Mouse (Mus musculus) frontal cortex, postnatal 10 days (tissue): ENCODE measurements around the gene Cacna1a.

Experiments
- DNase-seq, 2 experiments: peaks; one replicate each; pipeline ENCODE4 v3.0.0; 2022; ENCODE audit warnings: low spot score in 2 of 2, mixed read lengths in 1 of 2

The Cacna1a gene

DNA sequence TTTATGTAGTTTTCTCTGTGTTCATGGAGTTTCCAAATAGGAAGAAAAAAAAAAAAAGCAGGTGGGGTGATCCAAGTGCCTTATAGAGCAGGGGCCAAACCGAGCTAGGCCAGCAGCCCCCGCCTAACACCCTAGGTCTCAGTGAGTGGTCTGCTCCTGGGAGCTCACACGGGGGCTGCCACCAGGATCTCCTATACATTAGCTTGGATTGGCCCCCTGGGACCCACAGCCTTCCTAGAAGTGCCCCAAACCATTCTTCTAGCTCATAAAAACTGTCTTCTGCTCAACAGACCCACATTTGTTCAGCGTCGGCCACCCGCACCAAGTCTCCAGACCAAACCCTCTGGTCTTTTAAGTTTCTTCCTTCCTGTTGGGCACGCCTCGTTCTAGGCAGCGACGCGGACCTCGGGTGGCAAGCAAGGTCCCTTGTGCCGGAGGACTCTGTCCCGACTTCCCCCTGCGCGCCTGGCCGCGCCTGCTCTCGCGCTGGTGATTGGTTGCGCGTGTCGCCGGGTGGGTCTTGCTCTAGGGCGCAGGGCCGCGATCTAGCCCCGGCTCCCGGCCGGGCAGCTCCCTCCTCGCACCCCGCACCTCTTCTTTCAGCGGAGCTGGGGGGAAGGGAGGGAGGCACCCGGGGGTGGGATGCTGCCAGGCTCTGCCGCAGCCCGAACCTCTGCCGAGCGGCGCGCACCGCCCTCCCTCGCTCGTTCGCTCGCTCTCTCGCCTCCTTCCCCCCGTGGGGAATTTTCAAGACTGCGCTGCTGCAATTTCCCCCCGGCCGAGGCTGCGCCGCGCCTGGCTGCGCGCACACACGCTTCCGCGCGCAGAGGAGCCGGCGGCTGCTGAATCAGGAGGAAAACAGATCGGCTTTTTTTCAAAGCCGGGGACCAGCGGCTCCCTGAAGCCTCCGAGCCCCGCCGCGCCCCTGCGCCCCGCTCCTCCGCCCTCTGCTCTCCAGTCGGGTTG is 25.9 kb downstream of the Cacna1a start:
- peak; percentile 50 to 67 for DNase-seq

DNA sequence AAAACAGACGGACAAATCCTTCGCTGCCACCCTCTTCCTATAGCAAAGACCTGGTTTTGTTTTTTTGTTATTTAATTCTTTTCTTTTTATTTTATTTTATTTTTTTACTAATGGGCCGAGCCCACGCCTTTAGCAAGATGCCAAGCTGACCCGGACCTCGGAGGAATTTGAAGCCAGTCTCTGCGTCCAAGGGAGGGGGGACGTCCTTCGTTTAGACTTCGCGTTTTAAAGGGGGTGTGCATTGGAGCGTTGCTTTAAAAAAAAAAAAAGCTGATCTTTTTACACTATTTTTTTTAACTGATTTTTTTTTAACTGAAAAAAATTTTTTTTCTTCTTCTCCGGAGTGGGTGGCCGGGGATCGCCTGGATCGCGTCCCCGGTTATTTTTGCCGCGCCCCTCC is 26.7 kb downstream of the Cacna1a start:
- no peak for DNase-seq

DNA sequence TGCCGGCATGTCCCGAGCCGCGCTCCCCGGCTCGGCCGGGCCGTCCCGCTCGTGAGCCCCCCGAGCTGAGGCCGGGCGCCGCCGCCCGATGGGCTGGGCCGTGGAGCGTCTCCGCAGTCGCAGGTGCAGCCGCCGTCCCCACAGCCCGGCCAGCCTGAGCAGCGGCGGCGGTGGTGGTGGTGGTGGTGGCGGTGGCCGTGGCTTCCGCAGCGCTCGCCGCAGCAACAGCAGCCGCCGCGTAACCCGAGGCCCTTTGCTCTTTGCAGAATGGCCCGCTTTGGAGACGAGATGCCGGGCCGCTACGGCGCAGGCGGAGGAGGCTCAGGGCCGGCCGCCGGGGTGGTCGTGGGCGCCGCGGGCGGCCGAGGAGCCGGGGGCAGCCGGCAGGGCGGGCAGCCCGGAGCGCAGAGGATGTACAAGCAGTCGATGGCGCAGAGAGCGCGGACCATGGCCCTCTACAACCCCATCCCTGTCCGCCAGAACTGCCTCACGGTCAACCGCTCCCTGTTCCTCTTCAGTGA is 27.2 kb downstream of the Cacna1a start:
- DNase-seq, result peak in 1 of 2 experiments; percentile 51

DNA sequence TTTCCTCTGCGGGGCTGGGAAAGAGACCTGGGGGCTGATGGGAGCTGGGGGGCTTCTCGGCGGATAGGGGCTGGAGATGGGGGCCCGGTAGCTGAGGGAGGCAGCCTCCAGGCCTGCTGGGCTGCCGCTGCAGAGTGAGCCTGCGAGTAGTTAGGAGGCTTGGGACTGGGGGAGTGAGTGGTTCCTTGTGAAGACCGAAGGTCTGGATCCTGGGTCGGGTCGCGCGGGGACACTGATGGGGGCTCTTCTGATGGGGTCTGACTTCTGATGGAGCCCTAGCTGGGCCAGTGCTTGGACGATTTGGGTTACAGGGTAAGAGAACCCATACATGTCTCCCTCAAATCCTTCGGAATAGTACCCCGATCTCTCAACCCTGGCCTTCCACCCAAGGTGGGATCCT is 27.8 kb downstream of the Cacna1a start:
- peak in 1 of 2 experiments; percentile 22 for DNase-seq

DNA sequence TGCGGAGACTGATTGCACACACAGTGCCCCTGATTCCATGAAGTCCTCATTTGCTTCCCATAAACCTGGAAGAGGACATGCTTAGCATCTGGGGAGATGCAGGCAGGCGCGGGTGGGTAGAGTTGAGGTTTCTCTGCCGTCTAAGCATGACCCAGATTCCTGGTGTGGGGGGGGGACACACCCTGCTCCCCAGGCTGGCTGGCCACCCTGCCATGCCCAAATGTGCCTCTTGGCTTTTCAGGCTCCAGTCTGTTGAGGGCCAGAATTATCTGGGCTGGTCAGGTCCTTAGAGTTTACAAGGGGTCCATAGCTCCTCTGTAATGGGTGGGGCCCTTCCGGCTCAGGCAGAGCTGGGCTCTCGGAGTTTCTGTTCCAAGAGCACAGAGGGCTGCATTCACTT is 28.7 kb downstream of the Cacna1a start:
- DNase-seq, result peak; percentile 16 to 25

DNA sequence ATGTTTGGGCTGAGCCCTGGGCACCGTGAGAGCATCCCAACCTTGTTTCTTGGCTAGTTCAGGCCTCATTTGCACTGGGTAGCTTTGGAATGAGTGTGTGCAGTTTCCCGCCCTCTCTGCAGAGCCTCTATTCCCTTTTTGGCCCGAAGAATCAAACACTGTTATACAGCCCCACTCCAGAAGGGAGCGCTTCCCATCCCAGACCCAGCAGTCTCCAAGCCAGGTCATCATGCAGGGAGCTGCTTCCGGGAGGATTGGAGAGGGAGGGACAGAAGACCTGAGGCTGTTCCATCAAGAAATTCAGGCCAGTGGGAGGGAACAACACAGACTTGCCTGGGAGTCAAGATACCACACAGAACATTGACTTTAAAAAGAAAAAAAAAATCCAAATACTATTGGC is 29.6 kb downstream of the Cacna1a start:
- no peak for DNase-seq

DNA sequence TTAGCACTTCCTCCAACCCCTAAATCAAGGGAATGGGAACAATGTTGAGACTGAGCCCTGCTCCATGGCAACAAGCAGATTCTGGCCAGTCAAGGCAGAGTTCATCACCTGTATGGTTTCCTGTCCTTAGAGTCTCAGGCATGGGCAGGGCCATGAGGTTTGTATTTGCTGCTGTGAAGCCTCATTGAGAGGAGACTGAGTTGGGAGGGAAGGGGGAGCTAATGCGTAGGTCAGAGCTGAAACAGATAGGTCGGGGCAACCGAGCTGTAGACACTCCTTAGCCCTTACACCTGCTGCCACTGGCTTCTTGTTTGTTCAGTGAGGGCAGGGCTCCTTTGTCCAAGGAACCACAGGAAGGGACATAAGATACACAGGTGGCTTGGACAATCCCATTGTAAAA is 36.2 kb downstream of the Cacna1a start:
- DNase-seq, result no peak

DNA sequence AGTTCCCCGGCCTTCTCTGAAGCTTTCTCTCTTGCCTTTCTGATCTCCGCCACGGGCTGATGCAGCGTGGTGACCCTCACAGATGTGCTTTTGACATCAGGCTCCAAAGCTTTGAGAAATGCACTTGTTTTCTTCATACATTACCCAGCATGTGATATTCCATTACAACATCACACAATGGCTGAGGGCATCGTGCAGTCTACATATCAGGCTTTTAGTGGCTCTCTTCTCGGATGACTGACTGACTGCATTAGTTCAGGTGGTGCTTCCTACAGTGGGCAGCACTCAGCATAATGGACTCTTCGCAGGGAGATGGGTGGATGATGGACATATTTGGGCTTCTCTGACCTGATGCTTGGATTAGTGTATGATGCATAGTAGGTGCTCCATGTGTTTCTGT is 37.8 kb downstream of the Cacna1a start:
- no peak for DNase-seq

DNA sequence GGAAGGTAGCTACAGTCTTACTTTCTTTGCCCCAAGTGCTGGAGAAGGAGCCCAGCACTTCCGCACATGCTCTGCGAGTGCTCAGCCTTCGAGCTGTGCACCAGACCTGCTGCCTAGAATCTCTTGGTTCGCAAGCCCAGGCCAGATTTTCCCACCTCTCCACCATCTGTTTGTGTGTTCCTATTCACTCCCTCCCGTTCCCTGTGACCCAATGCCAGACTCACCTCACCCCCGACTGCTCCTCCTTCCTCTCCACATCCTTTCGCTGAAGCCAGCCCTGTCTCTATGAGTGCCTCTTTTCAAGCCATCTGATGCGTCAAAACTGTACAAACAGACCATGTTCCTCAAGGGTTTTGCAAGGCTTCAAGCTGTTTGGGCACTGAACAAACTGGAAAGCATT is 38.3 kb downstream of the Cacna1a start:
- DNase-seq, result no peak

DNA sequence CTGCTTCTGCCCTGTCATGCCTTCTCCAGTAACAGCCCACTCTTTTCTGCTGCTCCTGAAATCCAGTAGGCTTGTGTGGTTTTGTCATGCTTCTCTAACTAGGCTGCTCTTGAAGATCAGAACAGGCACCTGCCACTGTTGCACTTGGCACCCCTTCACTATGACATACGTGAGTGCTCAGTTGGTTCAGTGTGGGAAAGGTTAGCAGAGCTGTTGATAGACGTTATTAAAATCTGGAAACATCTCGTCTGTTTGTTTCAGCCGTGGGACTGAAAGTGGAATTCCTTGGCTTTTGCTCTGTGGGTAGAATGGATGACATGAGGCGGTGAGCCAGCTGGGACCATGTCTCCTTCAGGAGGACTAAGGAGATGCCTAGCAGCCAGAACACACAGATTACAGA is 39.8 kb downstream of the Cacna1a start:
- no peak for DNase-seq

DNA sequence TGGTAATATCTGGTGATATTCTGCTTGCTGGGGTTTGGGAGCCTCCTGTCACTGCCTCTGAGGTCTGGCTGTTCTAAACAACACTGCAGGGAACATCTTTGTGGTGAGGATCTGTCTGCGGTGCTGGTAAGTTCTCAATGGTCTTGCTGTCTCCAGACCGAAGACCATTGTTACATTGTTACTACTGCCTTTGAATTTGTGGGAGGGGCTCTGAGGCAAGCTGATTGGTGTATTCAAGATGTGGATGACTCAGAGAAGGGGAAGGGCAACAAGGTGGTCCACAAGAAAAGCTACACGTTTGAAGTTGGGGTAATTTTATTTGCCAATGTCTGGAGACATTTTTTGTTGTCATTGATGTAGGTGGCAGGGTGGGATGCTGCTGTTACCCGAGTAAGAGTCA is 40.8 kb downstream of the Cacna1a start:
- no peak for DNase-seq

DNA sequence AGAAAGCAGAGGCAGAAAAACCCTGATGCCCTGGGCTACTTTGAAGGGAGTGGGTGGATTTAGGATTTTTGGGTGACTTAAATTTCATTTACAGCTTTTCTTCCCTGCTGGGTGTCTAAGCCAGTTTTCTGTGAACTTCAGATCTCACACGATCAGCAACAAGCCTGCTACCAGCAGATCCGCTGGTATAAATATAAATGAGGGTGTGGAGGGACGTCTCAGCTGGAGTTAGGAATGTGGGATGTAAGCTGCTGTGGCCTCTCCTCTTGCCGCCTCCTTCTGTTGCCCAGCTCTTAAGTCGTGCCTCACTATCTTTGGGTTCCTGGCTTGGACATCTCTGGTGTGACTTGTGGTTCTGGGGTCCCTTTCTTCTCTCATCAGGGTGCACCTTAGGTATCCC is 41.3 kb downstream of the Cacna1a start:
- DNase-seq, result peak in 1 of 2 experiments; percentile 20

DNA sequence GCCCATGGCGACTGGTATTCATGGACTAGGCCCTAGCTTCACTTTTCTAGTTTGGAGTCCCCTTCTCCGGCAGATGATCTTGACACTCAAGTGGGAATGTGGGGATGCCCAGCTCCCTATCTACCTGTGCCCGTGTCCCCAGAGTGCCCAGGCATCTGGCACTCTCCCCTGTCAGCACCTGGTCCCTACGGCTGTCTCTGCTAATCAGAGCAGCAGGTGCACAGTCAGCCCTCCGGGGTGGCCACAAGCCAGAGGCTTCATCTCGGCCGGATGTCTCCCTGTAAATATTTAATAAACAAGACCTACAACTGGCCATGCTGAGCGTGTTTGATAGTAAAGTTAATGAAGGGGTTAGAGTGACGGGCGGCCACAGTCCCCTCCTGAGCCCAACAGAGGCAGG is 47.1 kb downstream of the Cacna1a start:
- DNase-seq, result no peak

DNA sequence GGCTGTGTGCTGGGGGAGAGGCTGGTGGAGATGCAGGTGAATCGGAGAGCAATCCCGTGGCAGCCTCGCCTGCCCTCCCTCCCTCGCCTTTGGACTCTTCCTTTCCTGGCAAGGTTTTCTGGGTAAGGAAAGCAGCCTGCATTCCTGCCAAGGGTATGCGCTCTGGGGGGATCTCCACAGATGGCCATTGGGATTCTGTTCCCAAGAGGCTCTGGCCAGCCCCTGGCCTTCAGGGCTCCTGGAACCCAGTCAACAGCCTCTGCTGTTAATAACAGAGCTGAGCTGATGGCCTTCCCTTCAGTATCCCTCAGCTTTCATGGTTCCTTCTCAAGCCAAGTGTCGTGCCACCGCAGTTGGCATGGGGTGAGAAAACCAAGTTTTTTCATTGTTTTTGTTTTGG is 51.6 kb downstream of the Cacna1a start:
- DNase-seq, result no peak

DNA sequence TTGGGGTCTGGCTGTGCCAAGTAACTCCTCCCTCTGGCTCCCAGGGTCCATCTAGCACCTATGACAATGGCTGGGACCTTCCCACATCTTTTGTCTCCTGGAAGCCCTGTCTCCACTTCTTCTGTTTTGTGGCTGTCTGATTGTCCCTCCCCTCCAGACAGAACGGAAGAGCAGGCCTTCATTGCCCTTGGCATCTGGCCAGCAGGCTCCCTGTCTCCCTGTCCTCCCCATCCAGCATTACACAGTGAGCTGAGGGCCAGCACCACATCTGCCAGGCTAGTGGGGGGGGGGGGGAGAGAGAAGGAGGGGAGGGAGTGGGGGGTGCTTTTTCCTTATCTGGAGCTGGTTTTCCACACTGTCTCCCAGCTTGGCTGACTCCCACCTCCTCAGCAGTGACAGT is 53.8 kb downstream of the Cacna1a start:
- no peak for DNase-seq

DNA sequence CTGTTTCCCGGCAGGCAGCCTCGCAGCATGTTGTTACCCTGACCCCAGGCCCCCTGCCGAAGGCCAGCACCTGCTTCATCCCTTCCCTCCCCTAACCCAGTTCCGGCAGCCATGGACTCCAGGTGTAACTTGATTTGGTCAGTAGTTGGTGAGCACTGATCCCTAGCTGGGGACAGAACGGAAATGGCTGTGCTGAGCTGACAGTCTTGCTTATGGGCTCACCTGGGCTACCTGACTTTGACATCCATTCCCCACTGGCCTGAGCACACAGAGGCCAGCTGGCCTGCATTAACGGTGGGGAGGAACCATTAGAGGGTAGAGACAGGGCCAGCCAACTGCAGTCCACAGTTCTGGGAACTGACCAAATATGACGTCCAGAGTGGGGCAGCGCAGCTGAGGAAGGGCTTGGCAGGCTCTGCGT is 58.3 kb downstream of the Cacna1a start:
- DNase-seq, result no peak

DNA sequence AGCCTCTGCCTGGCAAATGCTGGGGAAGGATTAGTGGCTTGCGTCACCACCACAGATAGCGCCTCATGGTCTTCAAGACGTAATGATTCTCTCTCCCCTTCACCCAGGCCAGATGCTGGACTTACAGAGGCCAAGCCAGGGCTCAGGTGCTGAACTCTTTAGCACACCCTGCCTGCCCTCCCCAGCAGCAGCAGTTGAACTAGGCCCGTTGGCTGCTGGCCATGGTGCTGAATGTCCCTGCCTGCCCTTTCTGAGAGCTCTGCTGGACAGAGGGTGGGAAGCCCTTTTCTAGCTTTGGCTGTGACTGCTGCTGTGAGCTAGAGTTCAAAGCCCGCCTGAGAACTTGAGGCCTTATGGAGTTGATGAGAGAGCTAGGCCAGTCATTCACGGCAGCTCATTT is 66.3 kb downstream of the Cacna1a start:
- no peak for DNase-seq

DNA sequence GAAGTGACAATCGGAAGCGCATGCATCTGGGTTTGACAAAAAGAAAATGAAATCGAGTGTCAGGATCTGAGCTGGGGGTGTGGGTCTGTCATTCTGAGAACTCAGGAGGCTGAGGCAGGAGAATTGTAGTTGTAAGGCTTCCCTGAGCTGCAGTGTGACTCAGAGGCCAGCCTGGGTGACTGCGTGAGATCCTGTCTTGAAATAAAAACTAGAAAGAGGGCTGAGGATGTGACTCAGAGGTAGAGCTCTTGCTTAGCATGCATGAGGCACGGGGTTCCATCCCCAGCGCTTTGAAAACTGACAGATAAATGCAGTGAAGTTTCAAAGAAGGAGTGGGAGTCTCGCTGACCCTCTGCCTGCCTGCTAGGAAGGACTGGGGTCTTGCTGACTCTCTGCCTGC is 70.6 kb downstream of the Cacna1a start:
- DNase-seq, result no peak

DNA sequence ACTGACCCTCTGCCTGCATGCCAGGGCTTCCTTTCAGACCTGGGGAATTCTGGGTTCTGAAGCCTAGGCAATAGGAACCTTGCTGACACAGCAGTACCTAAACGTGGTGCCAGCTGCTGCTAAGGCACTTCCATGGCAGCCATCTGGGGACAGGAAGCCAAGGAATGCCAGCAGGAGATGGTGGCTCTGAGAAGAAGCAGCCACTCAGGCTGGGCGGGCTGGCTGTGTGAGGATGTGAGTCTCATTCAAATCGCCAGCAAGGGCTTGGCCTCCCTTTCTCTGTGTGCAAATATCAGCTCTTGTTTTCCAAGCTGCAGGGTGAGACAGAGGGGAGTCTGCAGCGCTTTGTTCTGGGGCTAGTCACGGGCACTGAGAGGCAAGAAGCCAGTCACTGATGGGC is 71.0 kb downstream of the Cacna1a start:
- DNase-seq, result peak in 1 of 2 experiments; percentile 28

DNA sequence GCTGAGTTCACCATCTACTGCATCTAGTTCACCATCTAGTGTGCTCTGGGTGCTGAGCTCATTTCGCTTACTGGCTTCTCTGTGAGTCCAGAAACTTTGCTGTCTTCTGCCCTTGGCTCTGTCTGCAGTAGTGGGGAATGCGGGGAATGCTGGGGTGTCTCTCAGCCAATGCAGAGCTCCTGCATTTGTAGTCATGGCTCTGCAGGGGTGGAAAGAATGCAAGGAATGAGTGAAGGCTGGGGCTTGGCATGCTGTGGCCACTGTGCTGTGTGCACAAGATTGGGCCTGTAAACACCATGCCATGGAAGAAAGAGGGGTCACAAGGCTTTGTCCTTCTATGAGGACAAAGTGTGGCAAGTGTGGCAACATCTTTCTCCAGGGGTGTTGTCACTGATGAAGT is 72.5 kb downstream of the Cacna1a start:
- no peak for DNase-seq

DNA sequence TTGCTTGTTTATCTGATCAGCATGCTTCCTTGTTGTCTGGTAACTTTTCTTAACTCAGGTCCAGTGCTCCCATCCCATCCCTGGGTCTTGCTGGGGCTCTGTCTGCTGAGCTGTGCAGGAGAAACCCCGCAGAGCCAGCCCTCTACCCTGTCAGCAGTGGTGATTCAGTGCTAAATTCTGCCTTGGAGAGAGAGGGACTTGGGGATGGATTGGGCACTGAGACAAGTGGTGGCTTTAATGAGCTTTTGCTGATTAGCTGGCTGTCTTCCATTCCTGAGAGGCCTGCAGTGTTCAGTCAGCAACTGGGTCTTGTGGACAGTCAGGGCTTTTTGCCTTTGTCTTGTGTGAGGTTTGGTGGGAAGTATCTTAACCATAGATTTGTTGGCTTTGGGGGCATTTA is 78.7 kb downstream of the Cacna1a start:
- DNase-seq, result no peak

DNA sequence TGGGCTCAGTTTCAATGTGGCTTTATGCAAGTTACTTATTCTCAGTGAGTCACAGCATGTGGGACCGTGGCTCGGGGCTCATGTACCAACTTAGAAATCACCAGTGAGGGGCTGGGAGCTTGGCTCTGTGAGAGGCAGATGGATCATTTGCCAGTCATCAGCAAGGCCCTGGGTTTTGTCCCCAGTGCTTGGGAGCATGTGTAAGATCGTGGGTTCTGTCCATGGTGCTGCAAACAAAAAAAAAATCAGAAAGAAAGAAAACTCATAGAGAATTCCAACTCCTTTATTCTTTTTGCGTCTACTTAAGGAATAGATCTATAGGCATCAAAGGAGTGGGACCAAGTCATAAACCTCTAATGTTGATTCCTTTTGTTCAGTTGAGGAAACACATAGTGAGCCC is 80.8 kb downstream of the Cacna1a start:
- DNase-seq, result no peak

DNA sequence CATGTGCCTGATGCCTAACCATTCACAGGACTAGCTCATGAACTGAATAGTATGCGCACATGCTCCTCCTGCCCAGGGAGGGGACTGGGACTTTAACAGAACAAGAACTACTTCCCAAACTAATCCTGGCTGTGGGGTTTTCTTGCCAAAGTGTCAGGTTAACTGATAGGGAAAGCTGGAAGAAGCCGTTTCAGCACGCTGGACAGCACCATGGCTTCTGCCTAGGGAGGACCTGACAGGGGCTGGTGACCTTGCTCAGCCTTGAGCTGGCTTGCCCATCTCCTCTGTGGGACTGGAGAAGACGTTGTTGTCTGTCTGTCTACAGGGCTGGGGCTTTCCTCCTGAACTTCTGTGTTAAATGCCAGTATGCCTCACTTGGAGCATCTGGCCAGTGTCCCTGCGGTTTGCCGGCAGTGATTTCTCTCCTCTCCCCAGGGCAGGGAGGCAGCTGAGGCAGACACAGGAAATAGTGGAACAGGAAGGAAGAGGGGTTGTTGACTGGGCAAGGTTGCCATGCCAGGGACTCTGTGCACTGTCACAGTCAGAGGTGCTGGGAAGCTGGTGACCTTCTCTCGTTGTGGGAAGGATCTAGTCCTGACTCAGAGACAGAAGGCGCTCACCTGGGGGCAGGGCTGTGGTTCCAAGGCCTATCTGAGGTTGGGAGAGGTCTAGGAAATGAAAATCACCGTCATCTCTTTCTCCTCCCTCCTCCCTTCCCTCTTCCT is 83.2 kb downstream of the Cacna1a start:
- DNase-seq, result no peak
